Mouse (Mus musculus) intestine, postnatal 0 days (tissue): ENCODE results near the gene Mrps12. TPM values are rescaled to one million over a fixed set of nuclear protein-coding genes. Genes with fewer than 3 reads are reported as not detected.

ENCODE experiments used
- ATAC-seq: fragments of 200-750 bp; cut with Nextera tagmentation; 2 replicates; pipeline ENCODE4 v1.8.0; 2017; ENCODE audit warnings: mild to moderate bottlenecking, moderate TSS enrichment, moderate library complexity
- H3K27ac ChIP-seq: fragments of 300-500 bp; sonication (generic); 2 replicates; pipeline ENCODE4 v1.5.1; 2014; ENCODE audit warnings: mild to moderate bottlenecking, low read depth, low read length, moderate library complexity
- H3K27me3 ChIP-seq: fragments of 300-500 bp; sonication (generic); replicated peaks from 2 replicates; pipeline ENCODE4 v1.6.1; 2014; ENCODE audit warnings: low read length, mixed read lengths; ENCODE audit not compliant: control insufficient read depth, insufficient read depth
- H3K36me3 ChIP-seq: fragments of 300-500 bp; sonication (generic); 2 replicates; pipeline ENCODE4 v1.6.1; 2014; ENCODE audit warnings: mild to moderate bottlenecking, moderate library complexity; ENCODE audit not compliant: control insufficient read depth, insufficient read depth
- H3K4me1 ChIP-seq: fragments of 300-500 bp; sonication (generic); replicated peaks from 2 replicates; pipeline ENCODE4 v1.6.1; 2014; ENCODE audit warnings: antibody characterized with exemption, low read length, mixed read lengths; ENCODE audit not compliant: control insufficient read depth, insufficient read depth
- H3K4me2 ChIP-seq: fragments of 300-500 bp; sonication (generic); replicated peaks from 2 replicates; pipeline ENCODE4 v1.6.1; 2014; ENCODE audit warnings: low read depth, mild to moderate bottlenecking, moderate library complexity
- H3K4me3 ChIP-seq: fragments of 300-500 bp; sonication (generic); 2 replicates; pipeline ENCODE4 v1.5.1; 2014; ENCODE audit warnings: low read depth, low read length
- H3K9ac ChIP-seq: fragments of 300-500 bp; sonication (generic); 2 replicates; pipeline ENCODE4 v1.6.1; 2014; ENCODE audit warnings: mild to moderate bottlenecking, low read depth, low read length
- H3K9me3 ChIP-seq: fragments of 300-500 bp; sonication (generic); 2 replicates; pipeline ENCODE4 v1.6.1; 2016; ENCODE audit warnings: mixed run types; ENCODE audit not compliant: control insufficient read depth
- CTCF ChIP-seq: sonication (generic); IDR thresholded peaks from 2 replicates; pipeline ENCODE4 v1.5.1; 2016; ENCODE audit warnings: low read depth, mild to moderate bottlenecking, control low read depth, antibody characterized with exemption, moderate library complexity
- WGBS: fragments of 180-500 bp; shearing (Covaris S2); extraction: QIAGEN DNeasy Blood & Tissue Kit; methylation state at CpG from one replicate; pipeline ENCODE4 v1.1.7; 2014; 5-methylcytosine and 5-hydroxymethylcytosine counted together
- polyA plus RNA-seq: library from polyadenylated mRNA; unstranded; fragments of >200 nt; fragmentation: Nextera tagmentation; extraction: Ambion mirVana; gene quantifications from 2 replicates; pipeline ENCODE4 v1.2.1, GENCODE M21; 2015

Gene Mrps12
- polyA plus RNA-seq, 1 experiment from 2014 or later, result 98.7 TPM

GRCm38 (mm10) chr7:28766910-28767309 is 25.3 kb upstream of the Mrps12 start:
- 4% methylated on average over 14 of the region's 14 CpGs for WGBS
- Histone ChIP-seq H3K4me3 (peak overlapping the region; percentile 73), H3K9ac (peak overlapping the region; percentile 82), H3K9me3 (no peaks in the 10 kb centered on the region), H3K36me3 (peaks cover 14% of the 10 kb centered on the region), H3K4me2 (peak overlapping the region; percentile 70), H3K27me3 (no peaks in the 10 kb centered on the region), H3K4me1 (no peaks in the 10 kb centered on the region), H3K27ac (no peak overlapping the region)
- ATAC-seq, result no peak
- TF ChIP-seq CTCF, result no peak

- Histone ChIP-seq H3K4me3 (peak within 1 kb of the TSS; percentile 73), H3K36me3 (peaks cover 20% of the 10 kb centered on the region), H3K9ac (peak within 1 kb of the TSS; percentile 82), H3K27me3 (no peaks in the 10 kb centered on the region), H3K9me3 (no peaks in the 10 kb centered on the region), H3K4me2 (peak within 1 kb of the TSS; percentile 70), H3K4me1 (no peaks in the 10 kb centered on the region), H3K27ac (no peak within 1 kb of the TSS)
- ATAC-seq, result peak; percentile 97
- WGBS, result 0% methylated on average over 45 of the region's 45 CpGs
- TF ChIP-seq CTCF, result peak; percentile 19; the same call in 1 of the 2 replicates
Measured at GRCm38 (mm10) chr7:28766173-28766879, 24.7 kb upstream of the Mrps12 start, which contains the start of gene Sirt2. Gene Sirt2, plus strand, starts transcription at chr7:28766735.

- Histone ChIP-seq H3K9ac (0 out of 2 replicates have a peak overlapping the region, but pooled peaks have one; percentile 65), H3K27ac (no peak overlapping the region), H3K9me3 (no peaks in the 10 kb centered on the region), H3K4me1 (no peaks in the 10 kb centered on the region), H3K27me3 (no peaks in the 10 kb centered on the region), H3K4me3 (no peak overlapping the region), H3K36me3 (peaks cover 31% of the 10 kb centered on the region), H3K4me2 (peak overlapping the region; percentile 70)
- ATAC-seq, result no peak
- 78% methylated on average over 6 of the region's 6 CpGs for WGBS
- TF ChIP-seq CTCF, result no peak
Measured at GRCm38 (mm10) chr7:28765211-28765610, 23.6 kb upstream of the Mrps12 start.

GRCm38 (mm10) chr7:28761907-28762306 is 20.3 kb upstream of the Mrps12 start:
- Histone ChIP-seq H3K27me3 (no peaks in the 10 kb centered on the region), H3K9me3 (no peaks in the 10 kb centered on the region), H3K27ac (no peak overlapping the region), H3K4me2 (no peak overlapping the region), H3K9ac (no peak overlapping the region), H3K36me3 (peaks cover 52% of the 10 kb centered on the region), H3K4me3 (no peak overlapping the region), H3K4me1 (no peaks in the 10 kb centered on the region)
- TF ChIP-seq CTCF, result no peak
- WGBS, result 91% methylated on average over 9 of the region's 9 CpGs
- no peak for ATAC-seq

- no peaks in the 10 kb centered on the region for H3K9me3 ChIP-seq
- no peak overlapping the region for H3K9ac ChIP-seq
- H3K4me2 ChIP-seq, result no peak overlapping the region
- H3K27ac ChIP-seq, result no peak overlapping the region
- peaks cover 57% of the 10 kb centered on the region for H3K36me3 ChIP-seq
- H3K4me1 ChIP-seq, result no peaks in the 10 kb centered on the region
- ATAC-seq, result no peak
- no peak for TF ChIP-seq CTCF
- no peak overlapping the region for H3K4me3 ChIP-seq
- WGBS, result 82% methylated on average over 13 of the region's 13 CpGs
- H3K27me3 ChIP-seq, result peaks cover 10% of the 10 kb centered on the region; the same call in 1 of the 2 replicates
Measured at GRCm38 (mm10) chr7:28758623-28759022, 17.0 kb upstream of the Mrps12 start.

GRCm38 (mm10) chr7:28756079-28756478 is 14.5 kb upstream of the Mrps12 start, which contains the start of gene Ccer2:
Gene Ccer2, plus strand, starts transcription at chr7:28756174.
- 4% methylated on average over 17 of the region's 17 CpGs for WGBS
- Histone ChIP-seq H3K4me1 (no peaks in the 10 kb centered on the region), H3K4me2 (no peak within 1 kb of the TSS), H3K36me3 (peaks cover 42% of the 10 kb centered on the region), H3K4me3 (no peak within 1 kb of the TSS), H3K9me3 (no peaks in the 10 kb centered on the region), H3K27me3 (peaks cover 10% of the 10 kb centered on the region; the same call in 1 of the 2 replicates), H3K9ac (no peak within 1 kb of the TSS), H3K27ac (no peak within 1 kb of the TSS)
- TF ChIP-seq CTCF, result no peak
- no peak for ATAC-seq
